Mouse (Mus musculus): ENCODE data around the gene F11. TPM values are rescaled to one million over a fixed set of nuclear protein-coding genes. Genes with fewer than 3 reads are reported as not detected.

F11 gene
- polyA plus RNA-seq, 1 experiment from 2014 or later, result not detected

DNA sequence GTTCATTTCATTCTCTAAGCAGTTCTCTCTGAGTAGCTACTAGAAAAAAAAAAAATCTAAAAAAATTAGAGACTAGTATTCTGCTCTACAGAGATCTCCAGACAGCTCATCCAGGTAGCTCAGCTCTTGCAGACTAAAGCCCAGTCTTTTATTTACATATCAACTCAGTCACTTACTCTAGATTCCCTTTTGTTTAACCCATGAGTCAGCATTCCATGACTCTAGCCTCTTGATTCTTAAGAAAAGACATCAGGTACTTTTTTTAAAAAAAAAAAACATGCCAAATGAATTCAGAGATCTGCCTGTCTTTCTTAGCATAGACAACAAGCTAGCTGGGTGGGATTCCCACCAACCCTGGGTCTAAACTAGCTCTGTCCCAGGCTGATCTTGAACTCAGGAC lies 6.7 kb upstream of the F11 start:
- Histone ChIP-seq H3K9me3 (replicated peaks) (no peaks in the 10 kb centered on the region), H3K36me3 (ENCODE audit: poor library complexity, severe bottlenecking) (no peaks in the 10 kb centered on the region), H3K4me3 (no peak overlapping the region), H3K4me2 (no peak overlapping the region), H3K27ac (no peak overlapping the region), H3K4me1 (no peaks in the 10 kb centered on the region), H3K27me3 (no peaks in the 10 kb centered on the region), H3K9ac (no peak overlapping the region)
- ATAC-seq, result no peak

DNA sequence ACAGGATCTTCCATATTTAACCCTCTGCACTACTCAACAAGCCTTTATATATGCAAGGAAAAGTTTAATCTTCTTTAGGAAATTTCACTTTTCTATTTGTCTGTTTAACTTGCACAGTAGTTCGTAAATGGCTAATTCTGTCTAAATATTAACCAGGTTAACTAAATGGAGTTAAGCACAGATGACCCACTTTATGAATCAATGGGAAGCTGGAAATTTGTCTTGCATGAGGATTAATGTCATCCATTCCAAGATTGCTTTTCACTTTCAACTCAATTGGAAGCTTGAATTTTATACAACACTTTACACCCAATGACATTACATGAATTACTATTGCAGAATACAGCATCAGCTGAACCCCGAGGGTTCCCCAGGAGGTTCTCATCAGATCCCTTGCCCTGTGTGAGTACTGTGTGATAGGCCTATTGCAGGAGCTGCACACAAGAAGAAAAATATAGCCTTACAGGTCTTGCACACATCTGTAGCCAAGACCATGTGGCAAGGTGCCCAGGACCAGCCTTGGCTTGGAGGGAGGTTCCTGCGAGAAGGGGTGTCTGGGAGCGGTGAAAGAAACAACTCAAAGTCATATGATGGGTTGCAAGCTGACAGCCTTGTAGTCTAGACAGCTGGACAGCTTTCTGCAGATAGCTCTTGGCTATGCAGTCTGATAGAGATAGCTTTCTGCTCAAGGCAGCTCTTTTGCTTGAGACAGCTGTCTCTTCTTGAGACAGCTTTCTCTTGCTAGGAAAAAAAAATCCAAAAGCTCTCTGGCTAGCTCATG lies 6.0 kb upstream of the F11 start:
- H3K27ac ChIP-seq, result no peak overlapping the region
- no peak overlapping the region for H3K9ac ChIP-seq
- H3K9me3 ChIP-seq (replicated peaks), result no peaks in the 10 kb centered on the region
- 93% methylated on average over 4 of the region's 4 CpGs for whole genome bisulfite sequencing
- H3K4me3 ChIP-seq, result no peak overlapping the region
- no peak overlapping the region for H3K4me2 ChIP-seq
- H3K27me3 ChIP-seq, result no peaks in the 10 kb centered on the region
- H3K4me1 ChIP-seq, result no peaks in the 10 kb centered on the region
- no peaks in the 10 kb centered on the region for H3K36me3 ChIP-seq (ENCODE audit: poor library complexity, severe bottlenecking)
- no peak for ATAC-seq

DNA sequence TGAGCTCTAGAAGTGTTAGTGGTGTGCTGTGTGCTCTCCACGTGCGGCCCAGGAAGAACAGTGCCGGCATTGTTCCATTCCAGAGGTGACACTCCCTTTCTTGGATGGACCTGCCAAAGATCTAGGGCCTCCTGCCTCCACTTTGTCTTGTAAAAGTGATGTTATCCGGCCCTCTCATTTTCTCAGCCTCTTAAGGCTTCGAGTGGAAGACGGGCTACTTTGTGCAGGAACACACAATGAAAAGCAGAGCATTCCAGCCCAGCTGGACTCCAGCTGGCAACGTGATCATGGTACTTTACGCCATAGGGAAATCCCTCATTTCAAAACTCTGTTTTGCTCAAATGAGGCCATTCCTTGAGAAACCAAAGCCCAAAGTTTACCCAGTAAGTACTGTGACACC lies 5.2 kb upstream of the F11 start:
- no peak overlapping the region for H3K9ac ChIP-seq
- no peaks in the 10 kb centered on the region for H3K9me3 ChIP-seq (replicated peaks)
- H3K4me3 ChIP-seq, result no peak overlapping the region
- no peaks in the 10 kb centered on the region for H3K27me3 ChIP-seq
- H3K27ac ChIP-seq, result no peak overlapping the region
- 42% methylated on average over 8 of the region's 8 CpGs for WGBS
- H3K4me1 ChIP-seq, result no peaks in the 10 kb centered on the region
- H3K36me3 ChIP-seq (ENCODE audit: poor library complexity, severe bottlenecking), result no peaks in the 10 kb centered on the region
- H3K4me2 ChIP-seq, result no peak overlapping the region
- ATAC-seq, result no peak

DNA sequence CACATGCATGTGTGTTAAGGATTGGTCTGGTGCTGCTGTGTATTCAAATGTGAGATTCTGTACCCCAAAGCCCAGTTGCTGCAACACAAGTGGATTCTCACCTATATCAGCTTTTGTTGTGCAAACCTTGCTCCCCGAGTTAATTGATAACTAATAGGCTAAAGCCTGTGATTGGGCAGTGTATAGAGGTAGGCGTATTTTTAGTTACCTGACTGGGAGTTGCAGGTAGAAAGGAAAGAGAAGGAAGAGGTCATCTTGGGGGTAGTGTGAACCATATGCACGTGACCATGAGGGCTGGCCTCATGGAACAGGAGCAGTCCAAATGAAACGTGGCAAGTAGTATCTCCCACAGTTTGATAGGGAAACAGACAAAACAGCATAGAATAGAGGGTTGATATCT lies 3.1 kb upstream of the F11 start:
- WGBS, result 85% methylated on average over 4 of the region's 4 CpGs
- H3K9me3 ChIP-seq (replicated peaks), result no peaks in the 10 kb centered on the region
- no peak for ATAC-seq

DNA sequence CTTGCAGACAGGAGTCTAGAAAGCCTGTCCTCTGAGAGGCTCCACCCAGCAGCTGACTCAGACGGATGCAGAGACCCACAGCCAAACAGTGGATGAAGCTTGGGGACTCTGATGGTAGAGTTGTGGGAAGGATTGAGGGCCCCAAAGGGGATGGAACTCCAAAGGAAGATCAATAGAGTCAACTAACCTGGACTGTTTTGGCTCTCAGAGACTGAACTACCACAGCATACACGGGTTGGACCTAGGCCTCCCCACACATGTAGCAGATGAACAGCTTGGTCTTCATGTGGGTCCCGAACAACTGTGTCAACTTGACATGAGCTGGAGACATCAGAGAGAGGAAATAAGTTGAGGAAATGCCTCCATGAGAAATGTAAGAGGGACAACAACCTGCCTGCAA lies 1.0 kb upstream of the F11 start:
- Histone ChIP-seq H3K4me1 (no peaks in the 10 kb centered on the region), H3K36me3 (ENCODE audit: poor library complexity, severe bottlenecking) (no peaks in the 10 kb centered on the region), H3K4me2 (no peak overlapping the region), H3K27me3 (no peaks in the 10 kb centered on the region), H3K9ac (no peak overlapping the region), H3K4me3 (no peak overlapping the region), H3K9me3 (replicated peaks) (no peaks in the 10 kb centered on the region), H3K27ac (no peak overlapping the region)
- ATAC-seq, result no peak
- WGBS, result 86% methylated on average over 3 of the region's 3 CpGs

More for the DNA sequence above, 3.1 kb upstream of the F11 start:
- H3K4me3 ChIP-seq, result no peak overlapping the region
- H3K4me2 ChIP-seq, result no peak overlapping the region
- H3K27ac ChIP-seq, result no peak overlapping the region
- no peak overlapping the region for H3K9ac ChIP-seq
- no peaks in the 10 kb centered on the region for H3K27me3 ChIP-seq
- no peaks in the 10 kb centered on the region for H3K4me1 ChIP-seq
- H3K36me3 ChIP-seq (ENCODE audit: poor library complexity, severe bottlenecking), result no peaks in the 10 kb centered on the region

DNA sequence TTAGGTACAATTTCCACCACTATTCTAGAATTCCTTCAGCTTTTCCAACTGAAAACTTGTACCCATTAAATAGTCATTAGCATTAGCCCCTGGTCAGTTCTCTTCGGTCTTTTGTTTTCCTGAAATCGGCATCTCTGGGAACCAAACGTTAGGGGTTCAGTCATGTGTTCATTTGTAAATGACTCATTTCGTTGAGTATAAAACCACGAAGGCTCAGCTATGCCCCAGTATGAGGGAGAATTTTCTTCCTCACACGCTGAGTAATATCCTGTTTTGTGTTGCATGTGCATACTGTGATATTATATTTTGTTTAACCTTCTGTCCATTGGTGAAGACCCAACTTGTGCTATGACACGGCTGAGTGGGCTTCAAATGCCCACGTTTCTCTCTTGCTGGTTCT lies 3.4 kb downstream of the F11 start:
- no peak for ATAC-seq
- Histone ChIP-seq H3K36me3 (ENCODE audit: poor library complexity, severe bottlenecking) (no peaks in the 10 kb centered on the region), H3K27ac (no peak overlapping the region), H3K4me2 (no peak overlapping the region), H3K9me3 (replicated peaks) (no peaks in the 10 kb centered on the region), H3K4me1 (no peaks in the 10 kb centered on the region), H3K4me3 (no peak overlapping the region), H3K27me3 (no peaks in the 10 kb centered on the region), H3K9ac (no peak overlapping the region)
- 74% methylated on average over 8 of the region's 8 CpGs for WGBS

DNA sequence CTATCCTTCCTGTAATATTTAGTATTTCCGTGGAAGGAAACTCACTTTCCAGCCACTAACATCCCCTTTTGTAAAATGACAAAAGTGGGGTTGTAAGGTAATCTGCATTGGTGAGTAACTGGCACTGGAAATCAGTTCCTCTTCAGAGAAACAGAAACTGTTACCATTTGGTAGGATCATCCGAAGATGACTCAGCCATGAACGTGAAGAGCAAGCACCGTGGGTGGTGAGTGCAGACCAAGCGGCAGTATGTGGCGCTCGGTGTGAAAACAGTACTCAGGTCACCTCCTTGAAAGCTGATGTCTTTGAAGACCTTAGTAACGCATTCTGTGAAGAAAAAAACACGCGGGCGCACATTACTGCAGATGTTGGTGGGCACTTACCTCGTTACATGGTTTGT lies 6.8 kb downstream of the F11 start:
- H3K9me3 ChIP-seq (replicated peaks), result no peaks in the 10 kb centered on the region
- no peaks in the 10 kb centered on the region for H3K27me3 ChIP-seq
- H3K9ac ChIP-seq, result no peak overlapping the region
- H3K4me1 ChIP-seq, result no peaks in the 10 kb centered on the region
- H3K4me2 ChIP-seq, result no peak overlapping the region
- 88% methylated on average over 12 of the region's 12 CpGs for WGBS
- H3K36me3 ChIP-seq (ENCODE audit: poor library complexity, severe bottlenecking), result no peaks in the 10 kb centered on the region
- no peak overlapping the region for H3K4me3 ChIP-seq
- no peak overlapping the region for H3K27ac ChIP-seq
- ATAC-seq, result no peak

DNA sequence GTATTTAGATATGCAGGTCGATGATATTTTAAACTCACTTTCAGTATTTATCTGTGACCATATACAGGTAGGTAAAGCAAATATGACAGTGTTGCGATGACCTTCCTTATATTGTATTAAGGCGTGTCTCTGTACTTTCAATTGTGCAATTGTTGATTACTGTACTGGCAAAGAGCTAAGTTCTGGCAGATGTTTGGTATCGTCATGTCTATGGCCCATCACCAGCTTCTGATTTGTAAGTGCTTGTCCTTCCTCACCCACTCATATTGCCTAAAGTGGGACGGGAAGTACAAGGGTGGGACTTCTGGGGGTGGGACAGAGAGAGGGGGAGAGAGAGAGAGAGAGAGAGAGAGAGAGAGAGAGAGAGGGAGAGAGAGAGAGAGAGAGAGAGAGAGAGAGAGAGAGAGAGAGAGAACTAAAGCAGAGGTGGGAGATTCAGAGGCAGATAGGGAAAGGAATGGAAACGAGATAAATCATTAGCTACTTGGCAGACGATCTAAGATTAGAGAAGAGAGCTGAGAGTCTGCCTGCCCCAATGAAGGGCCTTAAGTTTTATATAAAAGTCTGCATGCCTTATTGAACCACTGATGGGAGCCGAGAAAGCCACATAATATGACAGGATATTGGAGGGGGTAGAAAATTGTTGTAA lies 7.5 kb downstream of the F11 start:
- Histone ChIP-seq H3K9me3 (replicated peaks) (no peaks in the 10 kb centered on the region), H3K4me1 (no peaks in the 10 kb centered on the region), H3K4me3 (no peak overlapping the region), H3K36me3 (ENCODE audit: poor library complexity, severe bottlenecking) (no peaks in the 10 kb centered on the region), H3K27me3 (no peaks in the 10 kb centered on the region), H3K27ac (no peak overlapping the region), H3K4me2 (no peak overlapping the region), H3K9ac (no peak overlapping the region)
- 85% methylated on average over 8 of the region's 8 CpGs for WGBS
- ATAC-seq, result no peak

DNA sequence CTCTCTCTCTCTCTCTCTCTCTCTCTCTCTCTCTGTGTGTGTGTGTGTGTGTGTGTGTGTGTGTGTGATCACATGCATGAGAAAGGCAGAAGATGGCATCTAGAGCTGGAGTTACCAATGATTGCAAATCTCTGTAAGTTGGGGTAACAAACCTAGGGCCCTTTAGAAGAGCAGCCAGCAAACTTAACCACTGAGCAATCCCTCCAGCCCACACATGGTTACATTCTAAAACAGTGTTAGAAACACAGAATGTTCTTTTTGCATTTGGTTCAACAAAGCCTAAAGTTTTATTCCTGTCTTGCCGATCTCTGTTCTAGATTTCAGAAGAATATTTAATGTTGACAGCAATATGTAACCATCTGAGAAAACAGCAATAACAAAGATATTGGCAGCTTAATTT lies 8.2 kb downstream of the F11 start:
- Histone ChIP-seq H3K27ac (no peak overlapping the region), H3K4me3 (no peak overlapping the region), H3K4me2 (no peak overlapping the region), H3K4me1 (no peaks in the 10 kb centered on the region), H3K36me3 (ENCODE audit: poor library complexity, severe bottlenecking) (no peaks in the 10 kb centered on the region), H3K27me3 (no peaks in the 10 kb centered on the region), H3K9me3 (replicated peaks) (no peaks in the 10 kb centered on the region), H3K9ac (no peak overlapping the region)
- WGBS, result 100% methylated on average over 1 of the region's 1 CpGs
- ATAC-seq, result no peak

DNA sequence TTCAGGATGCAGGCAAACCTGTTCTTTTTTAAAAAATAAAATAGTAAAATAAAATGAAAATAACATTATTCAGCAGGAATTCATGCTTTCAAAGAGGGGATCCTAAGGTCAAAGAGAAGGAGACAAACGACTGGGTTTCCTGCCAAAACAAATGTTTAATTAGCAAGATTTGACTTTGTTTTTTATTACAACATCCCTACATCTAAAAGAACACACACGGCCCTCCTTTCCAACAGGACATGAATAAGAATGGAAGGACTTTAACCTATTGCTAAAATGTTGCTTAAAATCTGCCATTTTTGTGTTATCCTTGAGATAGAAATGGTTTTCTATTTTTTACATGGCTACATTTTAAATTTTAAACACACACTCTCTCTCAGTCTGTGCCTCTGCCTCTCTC lies 8.7 kb downstream of the F11 start:
- Histone ChIP-seq H3K4me3 (no peak overlapping the region), H3K9me3 (replicated peaks) (no peaks in the 10 kb centered on the region), H3K27me3 (no peaks in the 10 kb centered on the region), H3K9ac (no peak overlapping the region), H3K27ac (no peak overlapping the region), H3K36me3 (ENCODE audit: poor library complexity, severe bottlenecking) (no peaks in the 10 kb centered on the region), H3K4me2 (no peak overlapping the region), H3K4me1 (no peaks in the 10 kb centered on the region)
- ATAC-seq, result no peak
- WGBS, result 57% methylated on average over 2 of the region's 2 CpGs

DNA sequence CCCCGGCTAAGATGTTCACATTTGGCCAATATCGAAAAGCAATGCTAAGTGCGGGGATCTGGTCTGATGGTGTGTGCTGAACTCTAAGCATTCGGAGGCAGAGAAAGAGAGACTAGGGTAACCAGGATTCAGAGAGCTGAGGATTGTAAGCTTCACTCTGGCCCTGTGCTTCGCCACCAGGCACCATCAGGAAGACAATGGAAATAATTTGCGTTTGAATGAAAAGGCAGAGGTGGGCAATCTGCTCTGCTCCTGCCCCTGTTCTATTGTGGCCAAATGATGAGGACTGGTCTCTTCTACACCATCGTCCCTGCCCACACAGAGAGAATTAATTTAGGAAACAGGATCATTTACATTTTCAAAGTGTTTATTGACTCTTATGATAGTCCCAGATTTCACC lies 15.5 kb downstream of the F11 start:
- no peak for ATAC-seq
- no peak overlapping the region for H3K27ac ChIP-seq
- WGBS, result 25% methylated on average over 7 of the region's 7 CpGs
- no peak overlapping the region for H3K9ac ChIP-seq
- H3K9me3 ChIP-seq (replicated peaks), result no peaks in the 10 kb centered on the region
- no peak overlapping the region for H3K4me2 ChIP-seq
- H3K4me1 ChIP-seq, result 0 out of 2 replicates have a peak, but pooled peaks cover 6% of the 10 kb centered on the region
- H3K36me3 ChIP-seq (ENCODE audit: poor library complexity, severe bottlenecking), result no peaks in the 10 kb centered on the region
- no peaks in the 10 kb centered on the region for H3K27me3 ChIP-seq
- H3K4me3 ChIP-seq, result no peak overlapping the region

DNA sequence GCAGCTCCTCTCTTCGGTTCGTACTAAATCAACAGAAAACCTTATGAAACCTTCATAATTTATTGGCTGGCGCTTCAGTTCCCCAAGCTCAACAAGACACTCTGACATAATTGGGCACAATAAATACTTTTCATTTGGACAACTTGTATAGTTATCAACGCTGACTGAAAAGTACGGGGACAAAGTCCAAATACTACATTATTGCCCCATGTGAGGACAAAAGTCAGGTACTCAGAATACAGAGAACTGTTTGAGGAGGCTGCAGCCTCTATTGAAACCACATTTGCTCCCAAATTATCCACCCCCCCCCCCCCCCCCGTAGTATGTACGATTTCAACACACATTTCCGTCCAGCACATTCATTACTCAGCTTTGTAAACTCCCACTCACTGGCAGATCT lies 22.5 kb downstream of the F11 start:
- Histone ChIP-seq H3K27me3 (no peaks in the 10 kb centered on the region), H3K36me3 (ENCODE audit: poor library complexity, severe bottlenecking) (no peaks in the 10 kb centered on the region), H3K4me2 (no peak overlapping the region), H3K4me1 (no peaks in the 10 kb centered on the region), H3K27ac (no peak overlapping the region), H3K4me3 (no peak overlapping the region), H3K9ac (no peak overlapping the region), H3K9me3 (replicated peaks) (no peaks in the 10 kb centered on the region)
- ATAC-seq, result no peak
- WGBS, result 94% methylated on average over 8 of the region's 8 CpGs

DNA sequence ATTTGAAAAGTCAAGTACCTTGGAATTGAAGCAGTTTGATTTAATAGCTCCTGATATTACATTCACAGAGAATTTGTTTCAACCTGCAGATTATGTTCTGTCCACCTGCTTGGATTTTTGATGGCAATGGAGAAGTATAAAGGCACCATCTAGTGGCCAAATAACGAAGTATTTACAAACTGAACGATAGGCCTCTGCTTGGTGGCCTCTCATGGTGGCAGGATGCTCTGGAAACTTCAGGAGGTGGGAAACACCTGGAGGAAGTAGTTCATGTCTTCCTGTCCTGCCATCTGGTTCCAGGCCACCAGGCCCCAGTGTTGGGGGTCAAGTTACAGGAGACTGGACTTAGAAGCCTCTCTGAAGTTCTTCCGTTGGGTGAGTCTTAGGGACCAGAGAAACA lies 23.5 kb downstream of the F11 start:
- WGBS, result 29% methylated on average over 3 of the region's 3 CpGs
- H3K4me1 ChIP-seq, result no peaks in the 10 kb centered on the region
- H3K36me3 ChIP-seq (ENCODE audit: poor library complexity, severe bottlenecking), result no peaks in the 10 kb centered on the region
- H3K4me3 ChIP-seq, result no peak overlapping the region
- no peaks in the 10 kb centered on the region for H3K27me3 ChIP-seq
- H3K9me3 ChIP-seq (replicated peaks), result no peaks in the 10 kb centered on the region
- peak; percentile 44; the same call in 1 of the 2 replicates for ATAC-seq
- H3K9ac ChIP-seq, result no peak overlapping the region
- H3K27ac ChIP-seq, result no peak overlapping the region
- no peak overlapping the region for H3K4me2 ChIP-seq
